Mouse (Mus musculus): ENCODE measurements around the gene Olfr827.

DNA sequence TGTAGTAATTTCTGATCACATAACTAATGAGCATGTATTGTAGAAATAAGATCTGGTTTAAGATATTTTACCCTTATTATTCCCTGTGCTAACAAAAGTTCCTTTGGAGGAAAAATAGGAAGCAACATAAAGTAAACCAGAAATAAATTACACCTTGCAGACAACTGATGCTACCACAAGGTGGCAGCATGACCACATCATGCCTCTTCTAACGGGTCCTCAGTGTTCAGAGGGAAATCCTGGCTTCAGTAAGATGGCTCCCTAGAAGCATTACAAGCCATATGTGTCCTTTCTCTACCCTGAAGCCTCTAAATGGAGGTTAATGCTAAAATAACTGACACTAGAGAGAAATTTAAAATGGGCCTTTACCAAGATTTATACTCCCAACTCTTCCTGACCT lies 14.0 kb upstream of the Olfr827 start:
- no peak for TF ChIP-seq CTCF (IDR thresholded peaks at IDR 0.05; ENCODE audit: low read depth, low read length)
- TF ChIP-seq POLR2A (IDR thresholded peaks at IDR 0.05; ENCODE audit: borderline replicate concordance, low read depth, low read length): no peak
